ENCODE assay signal across 8 mouse cellular contexts in the genomic region with DNA sequence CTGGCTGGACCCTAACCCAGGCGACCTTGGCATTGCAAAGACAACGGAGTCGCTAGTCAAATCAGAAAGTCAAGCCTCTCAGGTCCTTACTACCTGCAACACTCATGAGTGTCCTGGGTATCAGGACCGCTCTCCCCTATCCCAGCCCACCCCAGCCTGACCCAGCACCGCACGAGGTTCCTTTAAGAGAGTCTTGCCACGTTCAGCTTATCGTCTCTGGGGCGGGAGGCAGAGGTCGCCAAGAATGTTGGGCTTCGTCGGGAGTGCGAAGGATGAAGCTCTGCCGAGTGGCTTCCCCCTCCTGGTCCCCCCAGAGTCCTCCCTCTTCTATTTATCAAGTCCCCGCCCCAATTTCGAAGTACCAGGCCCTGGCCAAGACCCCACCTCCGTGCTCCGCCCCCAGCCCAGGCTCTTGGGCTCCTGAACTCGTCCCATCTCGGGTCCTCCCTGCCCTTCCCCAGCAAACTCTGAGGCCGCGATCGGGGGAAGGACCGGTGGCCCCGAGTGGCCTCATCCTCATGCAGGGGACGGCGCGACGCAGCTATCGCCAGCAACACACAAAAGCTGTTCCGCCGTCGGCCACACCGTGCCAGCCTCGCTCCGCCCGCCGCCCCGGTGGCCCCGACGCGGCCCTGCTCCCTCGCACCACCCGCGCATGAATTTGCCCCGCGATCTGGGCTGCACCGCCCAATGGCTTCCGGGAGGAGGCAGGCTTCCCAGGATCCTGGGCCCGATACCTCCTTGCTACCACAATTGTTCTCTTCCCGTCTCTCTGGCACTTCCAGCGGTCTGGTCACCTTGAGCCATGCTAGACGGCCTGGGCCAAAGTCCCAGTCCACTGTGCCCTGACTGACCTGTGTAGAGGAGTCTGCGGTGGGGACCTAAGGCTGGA. TPM values are rescaled to one million over a fixed set of nuclear protein-coding genes. Genes with fewer than 3 reads are reported as not detected.
DNase-seq lines count a peak whose midpoint lies in the region; ATAC-seq and TF ChIP-seq lines count a peak whose summit lies in the region.

No protein-coding gene starts in this region.

- no peak for TF ChIP-seq EP300 in lung, postnatal 0 days (IDR thresholded peaks at IDR 0.05)

- TF ChIP-seq CTCF in liver, adult 2 months (IDR thresholded peaks at IDR 0.05; ENCODE audit: low read depth, low read length), result peak; percentile 76
- peak; percentile 42; the same call in 1 of the 2 replicates for TF ChIP-seq CTCF in brain, embryonic 14.5 days (IDR thresholded peaks at IDR 0.05; ENCODE audit: borderline replicate concordance, extremely low read depth, insufficient read depth, insufficient read length)
- peak; percentile 59 for TF ChIP-seq CTCF in forebrain, postnatal 0 days (IDR thresholded peaks at IDR 0.05; ENCODE audit: low read depth)
- TF ChIP-seq CTCF in lung, postnatal 0 days (IDR thresholded peaks at IDR 0.05), result peak; percentile 63

- peak overlapping the region; percentile 46 for H3K4me2 ChIP-seq in forebrain, postnatal 0 days (ENCODE audit: low read depth)
- H3K4me2 ChIP-seq in kidney, embryonic 14.5 days (replicated peaks; ENCODE audit: low read depth, low read length), result peak overlapping the region; percentile 56
- H3K4me2 ChIP-seq in lung, postnatal 0 days (replicated peaks; ENCODE audit: low read depth, low read length), result peak overlapping the region; percentile 59
- peak overlapping the region; percentile 71 for H3K4me2 ChIP-seq in stomach, embryonic 16.5 days (ENCODE audit: low read depth, low read length)

- no peaks in the 10 kb centered on the region for H3K27me3 ChIP-seq in liver, adult 2 months (ENCODE audit: control insufficient read depth, insufficient read depth, low read length)
- peaks cover 40% of the 10 kb centered on the region for H3K27me3 ChIP-seq in forebrain, postnatal 0 days (ENCODE audit: insufficient read depth, low read length)
- H3K27me3 ChIP-seq in kidney, embryonic 14.5 days (ENCODE audit: control insufficient read depth, insufficient read depth, low read length), result peaks cover 45% of the 10 kb centered on the region
- peaks cover 19% of the 10 kb centered on the region for H3K27me3 ChIP-seq in lung, postnatal 0 days (replicated peaks; ENCODE audit: insufficient read depth, low read length)
- peaks cover 37% of the 10 kb centered on the region for H3K27me3 ChIP-seq in stomach, embryonic 16.5 days (ENCODE audit: control insufficient read depth, insufficient read depth, low read length)

- 0 out of 2 replicates have a peak, but pooled peaks cover 6% of the 10 kb centered on the region for H3K9me3 ChIP-seq in forebrain, postnatal 0 days (ENCODE audit: low read length)
- H3K9me3 ChIP-seq in kidney, embryonic 14.5 days (ENCODE audit: control insufficient read depth, low read length), result peaks cover 14% of the 10 kb centered on the region; the same call in 1 of the 2 replicates
- peaks cover 4% of the 10 kb centered on the region for H3K9me3 ChIP-seq in lung, postnatal 0 days (ENCODE audit: low read length)
- H3K9me3 ChIP-seq in stomach, embryonic 16.5 days (replicated peaks; ENCODE audit: control insufficient read depth, low read length), result peaks cover 12% of the 10 kb centered on the region; the same call in 1 of the 2 replicates

- no peaks in the 10 kb centered on the region for H3K36me3 ChIP-seq in liver, adult 2 months (ENCODE audit: control insufficient read depth, insufficient read depth, low read length)
- H3K36me3 ChIP-seq in forebrain, postnatal 0 days (ENCODE audit: insufficient read depth), result no peaks in the 10 kb centered on the region
- H3K36me3 ChIP-seq in kidney, embryonic 14.5 days (ENCODE audit: control insufficient read depth, insufficient read depth, low read length), result no peaks in the 10 kb centered on the region
- no peaks in the 10 kb centered on the region for H3K36me3 ChIP-seq in lung, postnatal 0 days (ENCODE audit: insufficient read depth, low read length)
- no peaks in the 10 kb centered on the region for H3K36me3 ChIP-seq in stomach, embryonic 16.5 days (ENCODE audit: control insufficient read depth, insufficient read depth, low read length)

- peak; percentile 75 for ATAC-seq in forebrain, postnatal 0 days
- ATAC-seq in kidney, embryonic 14.5 days (ENCODE audit: low FRiP score, low TSS enrichment), result peak; percentile 50; the same call in 1 of the 2 replicates
- ATAC-seq in lung, postnatal 0 days, result peak; percentile 69
- ATAC-seq in stomach, embryonic 16.5 days (ENCODE audit: insufficient read depth, low FRiP score), result peak; percentile 48; the same call in 1 of the 2 replicates

- H3K4me3 ChIP-seq in liver, adult 2 months (ENCODE audit: insufficient read depth, low read depth, low read length), result peak overlapping the region; percentile 49; the same call in 1 of the 2 replicates
- H3K4me3 ChIP-seq in forebrain, postnatal 0 days (ENCODE audit: low read depth, low read length), result peak overlapping the region; percentile 26
- peak overlapping the region; percentile 43 for H3K4me3 ChIP-seq in kidney, embryonic 14.5 days (ENCODE audit: low read length)
- peak overlapping the region; percentile 26 for H3K4me3 ChIP-seq in lung, postnatal 0 days (ENCODE audit: low read depth, low read length)
- H3K4me3 ChIP-seq in stomach, embryonic 16.5 days (replicated peaks; ENCODE audit: low read length), result peak overlapping the region; percentile 43

- no peaks in the 10 kb centered on the region; the same call in 1 of the 2 replicates for H3K4me1 ChIP-seq in liver, adult 2 months (ENCODE audit: control insufficient read depth, insufficient read depth, low read length)
- H3K4me1 ChIP-seq in forebrain, postnatal 0 days (ENCODE audit: insufficient read depth), result peaks cover 3% of the 10 kb centered on the region; the same call in 1 of the 2 replicates
- H3K4me1 ChIP-seq in kidney, embryonic 14.5 days (ENCODE audit: control insufficient read depth, insufficient read depth, low read length), result peaks cover 9% of the 10 kb centered on the region; the same call in 1 of the 2 replicates
- H3K4me1 ChIP-seq in lung, postnatal 0 days (ENCODE audit: insufficient read depth, low read depth, low read length), result 0 out of 2 replicates have a peak, but pooled peaks cover 2% of the 10 kb centered on the region
- H3K4me1 ChIP-seq in stomach, embryonic 16.5 days (ENCODE audit: control insufficient read depth, insufficient read depth, low read length), result peaks cover 16% of the 10 kb centered on the region

- H3K27ac ChIP-seq in liver, adult 2 months (replicated peaks; ENCODE audit: insufficient read depth, low read depth, low read length), result no peak overlapping the region
- no peak overlapping the region for H3K27ac ChIP-seq in forebrain, postnatal 0 days (ENCODE audit: low read depth, low read length)
- no peak overlapping the region for H3K27ac ChIP-seq in kidney, embryonic 14.5 days (ENCODE audit: low read depth, low read length)
- H3K27ac ChIP-seq in lung, postnatal 0 days (ENCODE audit: low read length), result no peak overlapping the region
- no peak overlapping the region for H3K27ac ChIP-seq in stomach, embryonic 16.5 days (ENCODE audit: low read length)

- TF ChIP-seq POLR2A in liver, adult 2 months (IDR thresholded peaks at IDR 0.05; ENCODE audit: extremely low read depth, insufficient read depth, low read length), result no peak
- no peak for TF ChIP-seq POLR2A in brain, embryonic 14.5 days (IDR thresholded peaks at IDR 0.05; ENCODE audit: borderline replicate concordance, extremely low read depth, insufficient read depth, insufficient read length, poor library complexity, severe bottlenecking)

- H3K79me2 ChIP-seq in liver, adult 2 months (ENCODE audit: control insufficient read depth, insufficient read depth, low read length), result no peaks in the 10 kb centered on the region

- WGBS in liver, adult 2 months, result 8% methylated on average over 54 of the region's 54 CpGs
- WGBS in forebrain, postnatal 0 days, result 2% methylated on average over 54 of the region's 54 CpGs
- 3% methylated on average over 54 of the region's 54 CpGs for WGBS in kidney, embryonic 14.5 days
- WGBS in lung, postnatal 0 days, result 2% methylated on average over 53 of the region's 54 CpGs
- WGBS in stomach, embryonic 16.5 days, result 3% methylated on average over 54 of the region's 54 CpGs

- peak; percentile 37 for DNase-seq in liver, adult 2 months (ENCODE audit: extremely low read depth, low read depth, low spot score)
- no peak for DNase-seq in liver
- DNase-seq in brain, embryonic 14.5 days (ENCODE audit: low read depth), result peak; percentile 62
- peak; percentile 24 for DNase-seq in forebrain, postnatal 0 days
- peak; percentile 42 for DNase-seq in lung, postnatal 0 days (ENCODE audit: low spot score)
- no peak for DNase-seq in right cerebral cortex, postnatal 25 days

- H3K9ac ChIP-seq in liver, adult 2 months (ENCODE audit: low read depth, low read length), result peak overlapping the region; percentile 53
- 0 out of 2 replicates have a peak overlapping the region, but pooled peaks have one; percentile 14 for H3K9ac ChIP-seq in forebrain, postnatal 0 days
- H3K9ac ChIP-seq in kidney, embryonic 14.5 days (ENCODE audit: low read depth, low read length), result 0 out of 2 replicates have a peak overlapping the region, but pooled peaks have one; percentile 0
- H3K9ac ChIP-seq in lung, postnatal 0 days (replicated peaks; ENCODE audit: low read depth), result no peak overlapping the region
- H3K9ac ChIP-seq in stomach, embryonic 16.5 days (ENCODE audit: low read length), result peak overlapping the region; percentile 57

RNA-seq across cellular contexts. Expression of a gene that starts 1.1 kb away (rescaled TPM):
- 0.07 and 0.09 TPM in 2 replicates for total RNA-seq in liver, adult 2 months (2014; rRNA removed)
- polyA plus RNA-seq in liver, adult 2 months (2012; rRNA removed), result not detected in 2 replicates
- polyA plus RNA-seq in brain, embryonic 14.5 days (2012; rRNA removed), result 8.5 and 10.1 TPM in 2 replicates
- 12.3 and 12.7 TPM in 2 replicates for total RNA-seq in forebrain, postnatal 0 days (2014; rRNA removed)
- 8.0 and 15.2 TPM in 2 replicates for polyA plus RNA-seq in forebrain, postnatal 0 days (2015; fragmentation: Nextera tagmentation; extraction: Ambion mirVana)
- 0.47 and 0.70 TPM in 2 replicates for polyA plus RNA-seq in kidney, embryonic 14.5 days (2014; fragmentation: Nextera tagmentation; extraction: Ambion mirVana)
- 20.1 and 21.7 TPM in 2 replicates for polyA plus RNA-seq in lung, postnatal 0 days (2015; fragmentation: Nextera tagmentation; extraction: Ambion mirVana)
- 3.6 and 5.0 TPM in 2 replicates for polyA plus RNA-seq in stomach, embryonic 16.5 days (2015; fragmentation: Nextera tagmentation; extraction: Ambion mirVana)

RNA-seq across cellular contexts. Expression of a gene that starts 30.2 kb away (rescaled TPM):
- 6.1 and 7.7 TPM in 2 replicates for total RNA-seq in liver, adult 2 months (2014; rRNA removed)
- polyA plus RNA-seq in liver, adult 2 months (2012; rRNA removed), result 14.4 and 15.2 TPM in 2 replicates
- polyA plus RNA-seq in brain, embryonic 14.5 days (2012; rRNA removed), result 94.2 and 106 TPM in 2 replicates
- total RNA-seq in forebrain, postnatal 0 days (2014; rRNA removed), result 109 and 122 TPM in 2 replicates
- polyA plus RNA-seq in forebrain, postnatal 0 days (2015; fragmentation: Nextera tagmentation; extraction: Ambion mirVana), result 20.9 and 22.1 TPM in 2 replicates
- polyA plus RNA-seq in kidney, embryonic 14.5 days (2014; fragmentation: Nextera tagmentation; extraction: Ambion mirVana), result 7.6 and 9.7 TPM in 2 replicates
- polyA plus RNA-seq in lung, postnatal 0 days (2015; fragmentation: Nextera tagmentation; extraction: Ambion mirVana), result 6.6 and 8.5 TPM in 2 replicates
- 4.9 and 5.5 TPM in 2 replicates for polyA plus RNA-seq in stomach, embryonic 16.5 days (2015; fragmentation: Nextera tagmentation; extraction: Ambion mirVana)

Comparison
In these comparisons a context has a peak if more than half of its experiments do, and no peak if none do; other contexts are left out.
1. DNase-seq: peak in liver, adult 2 months (single experiment), brain, embryonic 14.5 days (single experiment), forebrain, postnatal 0 days (single experiment) and lung, postnatal 0 days (single experiment); none in liver (single experiment) and right cerebral cortex, postnatal 25 days (single experiment).
2. Peak in every context shown above with its lines, with median percentiles within 50 percentile points of each other: H3K4me3 ChIP-seq, CTCF ChIP-seq, ATAC-seq and H3K4me2 ChIP-seq.